Mouse (Mus musculus) bone marrow macrophage, adult 2 months (primary cell): Measurements from ENCODE around the gene Gosr2.

ENCODE experiments used
- CTCF ChIP-seq: IDR thresholded peaks from 2 replicates; pipeline ENCODE4 v1.5.1; 2012; ENCODE audit warnings: low read depth, mild to moderate bottlenecking, low read length, moderate library complexity
- POLR2A ChIP-seq: IDR thresholded peaks from 2 replicates; pipeline ENCODE4 v1.6.1; 2012; ENCODE audit warnings: mild to moderate bottlenecking, low read depth, low read length, borderline replicate concordance

DNA sequence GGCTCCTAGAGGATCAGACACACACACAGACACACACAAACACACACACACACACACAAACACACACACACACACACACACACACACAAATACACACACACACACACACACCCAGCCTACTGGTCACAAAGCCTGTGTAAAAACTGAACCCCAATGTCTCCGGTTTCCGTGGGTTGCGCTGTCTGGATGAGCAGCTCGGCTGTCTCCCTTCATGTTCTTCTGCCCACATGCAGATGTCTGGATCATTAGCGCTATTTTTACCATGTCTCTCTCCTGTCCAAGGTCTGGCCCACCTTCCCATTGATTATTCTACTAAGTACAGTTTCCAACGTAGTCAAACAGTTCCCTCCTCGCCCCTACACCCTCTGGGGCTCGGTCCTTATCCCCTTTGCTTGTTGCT, 34.6 kb downstream of the Gosr2 start:
- TF ChIP-seq CTCF, result no peak
- no peak for TF ChIP-seq POLR2A
